Mouse (Mus musculus) CH12.LX (cell line): ENCODE measurements around the gene Dcxr. TPM values are rescaled to one million over a fixed set of nuclear protein-coding genes. Genes with fewer than 3 reads are reported as not detected.

ENCODE experiments used
- DNase-seq: peaks from one replicate; pipeline ENCODE4 v3.0.0-alpha.2; 2013; ENCODE audit errors: extremely low read depth
- H3K27ac ChIP-seq: 2 replicates; pipeline ENCODE4 v1.5.1; 2012; ENCODE audit warnings: low read depth, mild to moderate bottlenecking, control low read depth, moderate library complexity; ENCODE audit not compliant: insufficient read depth
- H3K27me3 ChIP-seq: replicated peaks from 2 replicates; pipeline ENCODE3; 2012; ENCODE audit warnings: inconsistent platforms
- H3K36me3 ChIP-seq, 2 experiments: replicated peaks in 1 of 2; 2 replicates each; pipeline versions ENCODE3 to v1.6.1; 2012; ENCODE audit warnings: inconsistent platforms in 1 of 2, low read length in 1 of 2, mild to moderate bottlenecking in 1 of 2, mixed read lengths in 1 of 2, moderate library complexity in 1 of 2; ENCODE audit not compliant: control insufficient read depth in 1 of 2, insufficient read depth in 1 of 2
- H3K4me1 ChIP-seq, 2 experiments: 2 replicates each; pipeline ENCODE4 v1.6.1; 2012; ENCODE audit warnings: inconsistent platforms in 1 of 2, moderate library complexity in 1 of 2; ENCODE audit not compliant: insufficient read depth in 2 of 2, control insufficient read depth in 1 of 2
- H3K4me2 ChIP-seq: 2 replicates; pipeline ENCODE4 v1.6.1; 2012; ENCODE audit warnings: low read depth, mild to moderate bottlenecking, control low read depth; ENCODE audit not compliant: poor library complexity, insufficient read depth, severe bottlenecking
- H3K4me3 ChIP-seq, 3 experiments: fragments of 150-350 bp in 1 of 3; sonication (generic) in 1 of 3; replicated peaks in 1 of 3; 2 replicates each; pipeline versions ENCODE3 to v1.5.1; 2011 to 2012; ENCODE audit warnings: low read depth in 2 of 3, low read length in 2 of 3, mild to moderate bottlenecking in 2 of 3, moderate library complexity in 2 of 3, control low read depth in 1 of 3, improper control_type of control experiment in 1 of 3, inconsistent platforms in 1 of 3, mixed read lengths in 1 of 3; ENCODE audit not compliant: poor library complexity in 1 of 3
- H3K79me2 ChIP-seq: replicated peaks from 2 replicates; pipeline ENCODE4 v1.6.1; 2012; ENCODE audit warnings: mild to moderate bottlenecking, moderate library complexity; ENCODE audit not compliant: control insufficient read depth, poor library complexity, insufficient read depth, severe bottlenecking; ENCODE audit errors: extremely low read depth
- H3K9ac ChIP-seq: 2 replicates; pipeline ENCODE4 v1.6.1; 2012; ENCODE audit warnings: low read depth, mild to moderate bottlenecking, control low read depth, moderate library complexity; ENCODE audit not compliant: insufficient read depth
- H3K9me3 ChIP-seq: replicated peaks from 2 replicates; pipeline ENCODE3; 2012; ENCODE audit warnings: low read length, inconsistent platforms, mixed read lengths
- BHLHE40 ChIP-seq: IDR thresholded peaks from 2 replicates; pipeline ENCODE4 v1.6.1; 2011; ENCODE audit warnings: mild to moderate bottlenecking, low read depth, low read length, improper control_type of control experiment
- CHD1 ChIP-seq: IDR thresholded peaks from 2 replicates; pipeline ENCODE4 v1.6.1; 2012; ENCODE audit warnings: low read depth, low read length, improper control_type of control experiment, inconsistent platforms
- CHD2 ChIP-seq: IDR thresholded peaks from 2 replicates; pipeline ENCODE4 v1.6.1; 2011; ENCODE audit warnings: low read length, improper control_type of control experiment
- CTCF ChIP-seq, 2 experiments: IDR thresholded peaks in 1 of 2; conservative IDR thresholded peaks in 1 of 2; 2 replicates each; pipeline ENCODE4 v1.5.1; 2011 to 2012; ENCODE audit warnings: low read depth in 2 of 2, low read length in 2 of 2, improper control_type of control experiment in 1 of 2, inconsistent platforms in 1 of 2, mild to moderate bottlenecking in 1 of 2, moderate library complexity in 1 of 2
- E2F4 ChIP-seq: IDR thresholded peaks from 2 replicates; pipeline ENCODE4 v1.6.1; 2011; ENCODE audit warnings: low read depth, low read length, improper control_type of control experiment; ENCODE audit not compliant: insufficient replicate concordance
- ELF1 ChIP-seq: IDR thresholded peaks from 2 replicates; pipeline ENCODE4 v1.6.1; 2014; ENCODE audit warnings: low read depth, mild to moderate bottlenecking, inconsistent platforms, low read length, improper control_type of control experiment
- EP300 ChIP-seq: IDR thresholded peaks from 2 replicates; pipeline ENCODE4 v1.6.1; 2011; ENCODE audit warnings: low read length, improper control_type of control experiment
- ETS1 ChIP-seq: conservative IDR thresholded peaks from 2 replicates; pipeline ENCODE4 v1.6.1; 2012; ENCODE audit warnings: low read depth, mild to moderate bottlenecking, inconsistent platforms, low read length, improper control_type of control experiment, moderate library complexity
- GABPA ChIP-seq: IDR thresholded peaks from 2 replicates; pipeline ENCODE4 v1.6.1; 2012; ENCODE audit warnings: low read depth, low read length, improper control_type of control experiment, inconsistent platforms; ENCODE audit not compliant: insufficient replicate concordance
- HCFC1 ChIP-seq: IDR thresholded peaks from 2 replicates; pipeline ENCODE4 v1.6.1; 2012; ENCODE audit warnings: low read depth, mild to moderate bottlenecking, inconsistent platforms, low read length, improper control_type of control experiment
- IRF4 ChIP-seq: IDR thresholded peaks from 2 replicates; pipeline ENCODE4 v1.6.1; 2014; ENCODE audit warnings: low read depth, mild to moderate bottlenecking, inconsistent platforms, low read length, improper control_type of control experiment
- JUN ChIP-seq: IDR thresholded peaks from 2 replicates; pipeline ENCODE4 v1.6.1; 2011; ENCODE audit warnings: low read depth, mild to moderate bottlenecking, low read length, improper control_type of control experiment, moderate library complexity; ENCODE audit not compliant: insufficient read depth
- JUND ChIP-seq: conservative IDR thresholded peaks from 2 replicates; pipeline ENCODE4 v1.6.1; 2011; ENCODE audit warnings: low read depth, low read length, improper control_type of control experiment
- KAT2A ChIP-seq: IDR thresholded peaks from 2 replicates; pipeline ENCODE4 v1.6.1; 2012; ENCODE audit warnings: low read length, improper control_type of control experiment, inconsistent platforms; ENCODE audit not compliant: insufficient replicate concordance
- MAFK ChIP-seq: IDR thresholded peaks from 2 replicates; pipeline ENCODE4 v1.6.1; 2011; ENCODE audit warnings: low read length, improper control_type of control experiment; ENCODE audit not compliant: insufficient replicate concordance
- MAX ChIP-seq: IDR thresholded peaks from 2 replicates; pipeline ENCODE4 v1.6.1; 2011; ENCODE audit warnings: low read length, improper control_type of control experiment
- MAZ ChIP-seq: IDR thresholded peaks from 2 replicates; pipeline ENCODE4 v1.6.1; 2012; ENCODE audit warnings: low read depth, mild to moderate bottlenecking, inconsistent platforms, low read length, improper control_type of control experiment, moderate library complexity
- MEF2A ChIP-seq: IDR thresholded peaks from 2 replicates; pipeline ENCODE4 v1.6.1; 2014; ENCODE audit warnings: low read depth, mild to moderate bottlenecking, inconsistent platforms, low read length, improper control_type of control experiment, borderline replicate concordance
- MXI1 ChIP-seq: IDR thresholded peaks from 2 replicates; pipeline ENCODE4 v1.6.1; 2011; ENCODE audit warnings: mild to moderate bottlenecking, low read depth, low read length, improper control_type of control experiment
- MYC ChIP-seq: IDR thresholded peaks from 2 replicates; pipeline ENCODE4 v1.6.1; 2011; ENCODE audit warnings: low read depth, mild to moderate bottlenecking, improper control_type of control experiment, low read length
- NELFE ChIP-seq: IDR thresholded peaks from 2 replicates; pipeline ENCODE4 v1.6.1; 2011; ENCODE audit warnings: low read depth, low read length, improper control_type of control experiment
- NRF1 ChIP-seq: IDR thresholded peaks from 2 replicates; pipeline ENCODE4 v1.6.1; 2014; ENCODE audit warnings: low read depth, mild to moderate bottlenecking, inconsistent platforms, low read length, improper control_type of control experiment, moderate library complexity
- PAX5 ChIP-seq: IDR thresholded peaks from 2 replicates; pipeline ENCODE4 v1.6.1; 2012; ENCODE audit warnings: low read length, inconsistent platforms, mixed read lengths
- POLR2A ChIP-seq: IDR thresholded peaks from 2 replicates; pipeline ENCODE4 v1.6.1; 2011; ENCODE audit warnings: low read depth, mild to moderate bottlenecking, improper control_type of control experiment, low read length
- POLR2AphosphoS2 ChIP-seq: IDR thresholded peaks from 2 replicates; pipeline ENCODE4 v1.6.1; 2011; ENCODE audit warnings: low read depth, low read length, improper control_type of control experiment
- RAD21 ChIP-seq: IDR thresholded peaks from 2 replicates; pipeline ENCODE4 v1.6.1; 2011; ENCODE audit warnings: low read depth, mild to moderate bottlenecking, low read length, improper control_type of control experiment, moderate library complexity
- RCOR1 ChIP-seq: conservative IDR thresholded peaks from 2 replicates; pipeline ENCODE4 v1.6.1; 2012; ENCODE audit warnings: low read depth, mild to moderate bottlenecking, inconsistent platforms, low read length, improper control_type of control experiment
- SIN3A ChIP-seq: IDR thresholded peaks from 2 replicates; pipeline ENCODE4 v1.6.1; 2012; ENCODE audit warnings: low read length, improper control_type of control experiment, inconsistent platforms
- SMC3 ChIP-seq: IDR thresholded peaks from 2 replicates; pipeline ENCODE4 v1.6.1; 2011; ENCODE audit warnings: low read depth, low read length, improper control_type of control experiment
- TBP ChIP-seq: conservative IDR thresholded peaks from 2 replicates; pipeline ENCODE4 v1.6.1; 2011; ENCODE audit warnings: low read depth, low read length, improper control_type of control experiment
- TCF12 ChIP-seq: IDR thresholded peaks from 2 replicates; pipeline ENCODE4 v1.6.1; 2014; ENCODE audit warnings: low read depth, mild to moderate bottlenecking, inconsistent platforms, low read length, improper control_type of control experiment
- UBTF ChIP-seq: IDR thresholded peaks from 2 replicates; pipeline ENCODE4 v1.6.1; 2012; ENCODE audit warnings: low read depth, mild to moderate bottlenecking, inconsistent platforms, low read length, improper control_type of control experiment, moderate library complexity
- USF1 ChIP-seq: IDR thresholded peaks from 2 replicates; pipeline ENCODE4 v1.6.1; 2014; ENCODE audit warnings: low read depth, mild to moderate bottlenecking, inconsistent platforms, low read length, improper control_type of control experiment
- USF2 ChIP-seq: conservative IDR thresholded peaks from 2 replicates; pipeline ENCODE4 v1.6.1; 2011; ENCODE audit warnings: low read depth, low read length, improper control_type of control experiment
- ZC3H11A ChIP-seq: IDR thresholded peaks from 2 replicates; pipeline ENCODE4 v1.6.1; 2012; ENCODE audit warnings: low read depth, mild to moderate bottlenecking, inconsistent platforms, low read length, improper control_type of control experiment
- ZKSCAN1 ChIP-seq: IDR thresholded peaks from 2 replicates; pipeline ENCODE4 v1.6.1; 2012; ENCODE audit warnings: low read depth, inconsistent platforms, low read length, improper control_type of control experiment, borderline replicate concordance
- ZMIZ1 ChIP-seq: IDR thresholded peaks from 2 replicates; pipeline ENCODE4 v1.6.1; 2012; ENCODE audit warnings: low read depth, mild to moderate bottlenecking, inconsistent platforms, low read length, improper control_type of control experiment
- ZNF384 ChIP-seq: IDR thresholded peaks from 2 replicates; pipeline ENCODE4 v1.6.1; 2012; ENCODE audit warnings: low read depth, low read length, improper control_type of control experiment, inconsistent platforms
- dilution Hi-C: fragments of 300-500 bp; cut with MboI; formaldehyde crosslinking; loops from 2 replicates; pipeline ENCODE4 v1.14.3; 2020; ENCODE audit warnings: low sequenced_read_pairs; ENCODE audit not compliant: extremely low pct_unique_long_range_greater_than_20kb, extremely low pct_ligation_motif_present
- in situ Hi-C: fragments of 300-500 bp; cut with MboI; formaldehyde crosslinking; loops from 3 replicates; pipeline ENCODE4 v1.14.3; 2019; ENCODE audit warnings: low sequenced_read_pairs, low pct_ligation_motif_present, low pct_unique_long_range_greater_than_20kb, mixed read lengths
- polyA plus RNA-seq: library from polyadenylated mRNA; unstranded; fragments of >175 nt; gene quantifications from 2 replicates; pipeline ENCODE4 v1.2.1, GENCODE M21; 2012; ENCODE audit warnings: low read depth; ENCODE audit not compliant: insufficient read length
- total RNA-seq, 2 experiments: library from RNA; depleted of rRNA; stranded (reverse); fragments of 300-350 nt in 1 of 2; fragments of >200 nt in 1 of 2; gene quantifications; 2 replicates each; pipeline ENCODE4 v1.2.3; 2012 to 2014

Gene Dcxr
- total and polyA plus RNA-seq, 3 experiments, result 23.3 to 74.7 (median 24.1) TPM

DNA sequence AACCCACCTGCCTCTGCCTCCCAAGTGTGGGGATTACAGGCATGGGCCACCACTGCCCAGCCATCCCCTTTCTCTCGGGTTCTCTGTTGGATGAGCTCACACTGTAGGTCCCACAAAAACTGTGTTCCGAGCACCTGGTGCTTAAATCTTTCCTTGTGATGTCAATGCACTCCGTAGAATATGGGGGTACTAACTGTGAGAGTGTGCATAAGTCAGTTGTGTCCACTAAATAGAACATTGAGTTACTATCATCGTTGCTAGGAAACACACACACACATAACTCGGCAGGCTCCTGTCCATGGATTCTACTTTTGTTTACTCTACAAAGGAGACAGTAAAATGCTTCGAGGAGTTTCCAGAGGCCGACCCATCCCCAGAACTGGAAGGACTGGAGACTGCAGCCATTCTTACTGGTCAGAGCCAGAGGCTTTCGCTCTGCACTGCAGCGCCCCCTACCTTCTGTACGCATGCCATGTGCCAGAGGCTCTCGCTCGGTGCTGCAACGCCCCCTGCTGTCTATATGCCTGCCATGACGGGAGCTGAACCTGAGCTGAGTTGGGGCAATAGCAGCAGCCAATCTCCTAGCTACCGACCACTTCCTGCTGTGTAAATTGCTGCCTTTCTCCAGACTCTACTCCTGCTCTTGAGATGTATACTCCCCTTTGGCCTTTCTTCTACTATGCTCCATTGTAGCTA lies 48.8 kb upstream of the Dcxr start:
- Histone ChIP-seq H3K4me1 (peaks cover 0 to 9% of the 10 kb centered on the region in 2 experiments; a peak in 2 of 4 replicates), H3K36me3 (peaks cover 6 to 14% of the 10 kb centered on the region in 2 experiments), H3K9me3 (no peaks in the 10 kb centered on the region), H3K79me2 (no peaks in the 10 kb centered on the region), H3K4me2 (no peak overlapping the region; the same call in 1 of the 2 replicates), H3K9ac (0 out of 2 replicates have a peak overlapping the region, but pooled peaks have one; percentile 8), H3K4me3 (no peak overlapping the region), H3K27ac (no peak overlapping the region), H3K27me3 (no peaks in the 10 kb centered on the region)
- dilution Hi-C loops, result no loop called here
- TF ChIP-seq CHD2 (no peak), UBTF (no peak), KAT2A (no peak), JUN (no peak), TCF12 (peak; percentile 77), ZMIZ1 (no peak), CTCF (conservative IDR thresholded peaks at IDR 0.05 in 1 of 2, IDR thresholded peaks at IDR 0.05 in 1 of 2; ENCODE audit: low read depth in 2 of 2, low read length in 2 of 2) (peak; percentile 99 to 100), E2F4 (no peak), PAX5 (no peak), ZKSCAN1 (no peak), TBP (no peak), POLR2A (peak; percentile 37), BHLHE40 (peak; percentile 58), ETS1 (no peak; the same call in 1 of the 2 replicates), IRF4 (peak; percentile 84), POLR2AphosphoS2 (no peak), MXI1 (peak; percentile 74; the same call in 1 of the 2 replicates), USF1 (no peak), EP300 (peak; percentile 29; the same call in 1 of the 2 replicates), NRF1 (peak; percentile 52), RAD21 (no peak; the same call in none of the 2 replicates), MAX (peak; percentile 99), ELF1 (peak; percentile 82), ZC3H11A (peak; percentile 97), NELFE (peak; percentile 97; the same call in 1 of the 2 replicates), CHD1 (no peak), RCOR1 (no peak), MEF2A (peak; percentile 82), MAZ (peak; percentile 28; the same call in 1 of the 2 replicates), MYC (peak; percentile 100), USF2 (no peak), HCFC1 (peak; percentile 67), GABPA (no peak), MAFK (no peak), SIN3A (peak; percentile 84; the same call in 1 of the 2 replicates), JUND (no peak), ZNF384 (no peak), SMC3 (peak; percentile 100)
- in situ Hi-C loops, result no loop called here
- peak; percentile 98 for DNase-seq
